Mouse (Mus musculus) brown adipose tissue, adult 24 weeks (tissue): ENCODE measurements around the gene Gm38392. TPM values are rescaled to one million over a fixed set of nuclear protein-coding genes. Genes with fewer than 3 reads are reported as not detected.
"Not testable (repeated sequence)": the region's sequence is repeated elsewhere in the genome, so short reads cannot be mapped to it uniquely, and the experiment has no call there.

ENCODE experiments used
- H3K27ac ChIP-seq: fragments of 200-500 bp; replicated peaks from 2 replicates; pipeline ENCODE4 v1.5.1; 2012; ENCODE audit warnings: low read depth, mild to moderate bottlenecking, low read length
- H3K4me1 ChIP-seq: fragments of 200-500 bp; 2 replicates; pipeline ENCODE4 v1.6.1; 2012; ENCODE audit warnings: low read length, mixed read lengths; ENCODE audit not compliant: control insufficient read depth, insufficient read depth, insufficient read length
- H3K4me3 ChIP-seq: fragments of 200-500 bp; 2 replicates; pipeline ENCODE4 v1.5.1; 2012; ENCODE audit warnings: low read depth, mild to moderate bottlenecking, low read length, moderate library complexity; ENCODE audit not compliant: insufficient read depth
- polyA plus RNA-seq: library from polyadenylated mRNA; stranded (reverse); fragments of >200 nt; gene quantifications from 2 replicates; pipeline ENCODE4 v1.2.4, GENCODE M21; 2012; ENCODE audit not compliant: missing spikeins, insufficient read depth, insufficient read length

Gene Gm38392
- polyA plus RNA-seq, result not detected in 2 replicates

DNA sequence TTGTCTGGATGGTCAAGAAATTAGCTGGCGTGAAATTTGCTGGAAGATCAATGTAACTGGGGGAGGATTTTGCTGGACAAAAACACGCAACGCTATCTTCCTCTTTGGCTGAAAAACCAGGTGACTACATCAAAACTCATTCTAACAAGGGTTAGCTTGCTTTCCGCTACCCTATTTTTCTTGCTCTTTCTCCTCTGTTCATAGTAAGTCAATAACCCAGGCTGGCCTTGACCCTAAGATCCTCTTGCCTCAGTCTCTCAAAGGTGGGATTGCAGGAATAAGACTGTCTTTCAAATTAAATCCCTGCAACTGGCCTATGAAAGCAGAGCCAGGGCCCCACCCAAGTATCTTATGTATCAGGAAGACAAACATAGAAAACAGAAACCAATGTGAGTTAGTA lies at the start of gene Gm38392:
Gm38392 (minus strand) TSS at position 101 of the 400 bp plus-strand sequence.
- Histone ChIP-seq H3K27ac (no peak within 1 kb of the TSS), H3K4me1 (no peaks in the 10 kb centered on the region), H3K4me3 (no peak within 1 kb of the TSS)

DNA sequence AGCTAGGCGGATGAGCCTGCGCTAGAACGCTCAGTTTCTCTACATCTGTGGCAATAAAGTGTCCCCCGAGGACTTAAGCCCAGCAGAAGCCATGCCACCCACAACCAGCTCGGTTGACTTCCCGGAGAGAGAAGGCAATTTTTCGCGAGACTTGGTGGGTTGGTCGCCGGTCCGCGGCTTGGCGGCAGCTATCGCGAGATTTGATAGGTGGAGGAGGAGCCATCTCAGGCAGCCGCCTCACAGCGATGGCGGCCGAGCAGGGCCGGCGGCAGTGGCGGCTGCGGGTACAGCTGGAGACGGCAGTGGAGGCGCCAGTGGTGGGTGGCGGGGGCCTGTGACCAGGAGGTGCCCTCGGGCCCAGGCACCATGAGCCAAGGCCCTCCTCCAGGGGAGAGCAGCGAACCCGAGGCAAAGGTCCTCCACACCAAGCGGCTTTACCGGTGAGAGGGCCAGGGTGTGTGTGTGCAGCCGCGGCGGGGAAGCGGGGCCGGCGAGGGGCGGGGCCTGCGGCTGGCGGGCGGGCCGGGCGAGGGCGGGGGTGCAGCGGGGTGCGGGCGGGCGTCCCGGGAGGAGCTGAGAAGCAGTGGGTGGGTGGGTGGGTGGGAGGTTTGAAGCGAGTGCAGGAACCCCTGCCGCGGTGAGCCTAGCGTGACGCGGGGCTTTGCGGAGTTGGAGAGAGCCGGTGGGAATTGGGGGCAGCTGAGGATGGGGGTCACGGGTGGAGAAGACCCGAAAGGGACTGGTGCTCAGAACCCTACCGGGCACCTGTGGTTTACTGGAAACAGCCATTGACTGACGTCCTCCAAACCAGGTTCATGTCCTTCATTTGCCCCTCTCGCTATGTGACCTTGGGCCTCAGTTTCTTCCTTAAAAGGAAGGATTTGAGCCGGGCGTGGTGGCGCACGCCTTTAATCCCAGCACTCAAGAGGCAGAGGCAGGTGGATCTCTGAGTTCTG lies 49.3 kb upstream of the Gm38392 start, which contains the start of the genes Tmem79 and Smg5:
Tmem79 (minus strand) TSS at position 91 of the 956 bp plus-strand sequence.
Smg5 (plus strand) TSS at position 203 of the 956 bp plus-strand sequence.
- H3K4me3 ChIP-seq, result peak within 1 kb of the TSS; percentile 93

DNA sequence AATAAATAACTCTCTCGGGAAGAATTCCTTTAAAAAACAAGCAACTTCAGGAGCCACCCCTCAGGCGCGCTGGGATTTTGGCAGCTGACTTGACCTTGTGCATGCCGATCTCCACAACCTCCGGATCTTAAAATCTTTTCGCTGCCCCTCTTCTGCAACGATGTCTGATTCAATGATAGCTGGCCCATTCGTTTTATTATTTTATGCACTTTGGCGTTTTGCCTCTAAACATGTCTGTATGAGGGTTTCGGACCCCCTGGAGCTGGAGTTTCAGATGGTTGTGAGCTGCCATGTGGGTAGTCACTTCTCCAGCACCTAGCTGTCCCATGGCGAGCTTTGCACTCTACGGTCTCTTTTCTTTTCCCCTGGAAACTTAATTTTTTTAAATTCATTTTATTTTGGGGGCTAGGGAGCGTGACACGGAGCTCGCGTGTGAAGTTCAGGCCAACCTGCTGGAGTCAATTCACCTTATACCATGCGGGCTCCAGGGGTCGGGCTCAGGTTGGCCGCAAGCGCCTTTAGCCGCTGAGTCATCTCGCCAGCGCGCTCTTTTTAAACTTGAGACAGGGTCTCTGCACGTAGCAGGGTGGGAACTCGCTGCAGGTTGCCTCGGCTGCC lies 48.5 kb upstream of the Gm38392 start:
- peak overlapping the region; percentile 87 for H3K27ac ChIP-seq
- H3K4me3 ChIP-seq, result peak overlapping the region; percentile 93

More for the DNA sequence above, 49.3 kb upstream of the Gm38392 start, which contains the start of the genes Tmem79 and Smg5:
- H3K4me1 ChIP-seq, result peaks cover 12% of the 10 kb centered on the region; the same call in 1 of the 2 replicates
- peak within 1 kb of the TSS; percentile 91 for H3K27ac ChIP-seq

DNA sequence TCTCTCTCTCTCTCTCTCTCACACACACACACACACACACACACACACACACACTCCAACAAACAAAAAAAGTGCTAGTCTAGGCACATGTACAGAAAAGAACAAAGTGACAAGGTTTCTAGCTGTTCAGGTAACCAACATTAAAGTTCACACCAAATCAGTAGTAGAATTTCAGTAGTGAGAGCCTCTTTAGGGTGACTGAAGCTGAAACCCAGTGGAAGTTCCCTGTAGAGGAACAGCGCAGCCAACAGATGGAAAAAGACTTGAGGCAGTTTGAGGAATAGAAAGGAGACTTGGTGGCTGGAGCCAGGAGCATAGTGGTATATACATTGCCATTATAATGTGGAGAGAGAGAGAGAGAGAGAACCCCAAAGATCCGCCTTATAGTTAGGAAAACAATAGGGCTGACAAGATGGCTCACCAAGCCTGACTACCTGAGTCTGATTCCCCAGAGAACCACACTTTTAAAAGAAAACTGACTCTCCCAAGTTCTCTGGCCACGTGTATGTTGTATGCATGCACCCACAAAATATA lies 48.0 kb upstream of the Gm38392 start:
- Histone ChIP-seq H3K4me1 (peaks cover 12% of the 10 kb centered on the region; the same call in 1 of the 2 replicates), H3K27ac (peak overlapping the region; percentile 74), H3K4me3 (peak overlapping the region; percentile 93)

More for the DNA sequence above, 48.5 kb upstream of the Gm38392 start:
- H3K4me1 ChIP-seq, result peaks cover 12% of the 10 kb centered on the region; the same call in 1 of the 2 replicates

DNA sequence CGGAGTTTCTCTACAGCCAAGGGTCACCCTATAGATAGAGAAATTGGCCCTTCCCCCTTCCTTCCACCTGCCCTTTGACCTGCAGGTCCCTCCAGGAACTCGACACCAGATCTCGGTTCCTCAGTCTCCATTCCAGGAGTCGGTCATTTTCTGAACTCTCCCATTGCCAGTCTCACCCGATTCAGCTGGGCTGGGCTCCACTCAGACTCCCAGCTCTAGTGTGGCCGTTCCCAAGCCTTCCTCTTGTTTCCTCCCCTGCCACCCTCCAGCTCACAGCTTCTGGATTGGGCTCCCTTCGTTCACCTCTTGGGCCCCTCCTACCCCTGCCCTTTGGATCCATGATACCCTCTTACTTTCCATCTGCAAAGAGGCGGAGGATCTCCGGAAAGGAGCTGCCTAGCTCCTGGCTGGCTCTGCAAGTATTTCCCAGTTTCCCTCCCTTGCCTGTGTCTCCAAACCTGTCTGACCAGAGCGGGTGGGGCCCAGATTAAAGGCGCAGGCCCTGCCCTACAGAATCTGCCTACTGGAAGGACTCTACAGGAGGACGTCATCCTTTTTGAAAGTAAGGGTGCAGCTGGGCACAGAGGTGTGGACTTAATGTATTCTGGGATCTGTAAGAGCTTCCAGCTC lies 47.1 kb upstream of the Gm38392 start:
- H3K27ac ChIP-seq, result peak overlapping the region; percentile 44
- H3K4me3 ChIP-seq, result peak overlapping the region; percentile 93
- peaks cover 12% of the 10 kb centered on the region; the same call in 1 of the 2 replicates for H3K4me1 ChIP-seq

DNA sequence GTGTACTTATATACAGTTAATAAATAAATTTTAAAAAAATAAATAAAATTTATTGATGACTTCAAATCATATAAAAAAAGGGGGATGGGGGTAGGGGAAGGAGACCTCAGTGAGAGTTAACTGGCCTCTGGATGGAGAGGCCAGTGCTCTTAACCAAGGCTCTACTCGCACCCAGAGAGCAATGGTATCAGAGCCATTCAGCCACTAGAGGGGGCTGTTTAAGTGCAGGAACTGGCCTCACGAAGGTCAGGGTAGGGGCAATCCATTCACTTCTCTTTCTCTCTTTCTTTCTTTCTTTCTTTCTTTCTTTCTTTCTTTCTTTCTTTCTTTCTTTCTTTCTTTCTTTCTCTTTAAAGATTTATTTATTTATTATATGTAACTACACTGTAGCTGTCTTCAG lies 44.3 kb upstream of the Gm38392 start:
- Histone ChIP-seq H3K4me1 (peaks cover 8% of the 10 kb centered on the region; the same call in 1 of the 2 replicates), H3K4me3 (no peak overlapping the region), H3K27ac (no peak overlapping the region)

DNA sequence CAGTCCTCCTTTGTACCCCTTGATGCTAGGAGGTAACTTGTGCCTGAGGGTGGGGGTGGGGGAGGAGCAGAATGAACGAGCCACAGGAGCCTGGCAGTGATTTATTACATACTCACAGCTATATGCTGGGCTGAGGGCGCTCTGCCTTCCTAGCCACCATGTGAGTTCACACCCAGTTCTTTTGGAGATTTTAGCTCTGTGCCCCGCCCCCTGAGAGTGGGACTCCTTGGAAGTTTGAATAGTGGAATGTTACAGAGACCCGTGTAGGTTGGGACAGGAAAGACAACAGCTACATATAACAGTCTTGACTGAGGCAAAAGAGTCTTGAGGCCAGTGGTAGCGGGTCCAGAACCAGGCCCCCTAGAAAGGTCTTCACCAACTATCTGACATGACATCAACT lies 41.9 kb upstream of the Gm38392 start:
- Histone ChIP-seq H3K4me3 (no peak overlapping the region), H3K4me1 (peaks cover 16% of the 10 kb centered on the region), H3K27ac (no peak overlapping the region)

DNA sequence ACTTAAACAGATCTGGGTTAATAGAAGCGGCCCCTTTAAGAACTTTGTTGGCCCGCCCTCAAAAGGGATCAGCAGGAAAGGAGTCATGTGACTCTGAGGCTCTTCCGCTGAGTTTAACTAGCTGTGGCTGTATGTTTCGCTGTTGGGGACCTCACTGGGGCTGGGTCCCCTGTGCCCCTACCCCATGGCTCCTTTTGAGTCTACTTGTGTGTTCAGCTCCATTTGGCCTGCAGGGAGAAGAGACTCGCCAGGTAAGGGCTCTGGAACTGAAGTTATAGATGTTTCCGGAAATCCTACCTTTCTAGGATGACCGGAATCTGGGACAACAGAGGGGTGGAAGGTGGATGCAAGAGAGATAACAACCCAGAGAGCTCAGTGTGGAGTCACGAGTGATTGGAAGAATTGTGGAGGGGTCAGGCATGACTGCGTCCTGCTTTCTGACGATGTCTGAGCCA lies 38.0 kb upstream of the Gm38392 start, which contains the start of gene Glmp:
Glmp (plus strand) TSS at position 73 of the 455 bp plus-strand sequence.
- H3K4me1 ChIP-seq, result peaks cover 8% of the 10 kb centered on the region; the same call in 1 of the 2 replicates

DNA sequence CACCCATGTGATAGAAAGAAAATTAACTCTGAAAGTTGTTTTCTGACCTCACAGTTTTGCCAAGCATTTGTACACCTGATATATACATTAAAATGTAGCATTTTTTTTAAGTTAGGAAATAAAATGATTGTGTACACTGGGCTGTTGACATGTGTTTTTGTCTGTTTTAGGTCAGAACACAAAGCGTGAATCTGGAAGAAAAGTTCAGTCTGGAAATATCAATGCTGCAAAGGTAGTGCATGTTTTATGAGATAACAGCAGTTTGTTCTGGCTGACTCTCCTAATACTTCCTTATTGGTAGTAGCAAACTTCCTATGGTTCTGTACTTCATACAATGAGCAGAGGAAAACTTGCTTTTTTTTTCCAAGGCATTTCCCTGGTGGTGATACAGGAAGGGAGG lies 12.2 kb upstream of the Gm38392 start:
- peaks cover 7% of the 10 kb centered on the region; the same call in 1 of the 2 replicates for H3K4me1 ChIP-seq
- H3K27ac ChIP-seq, result no peak overlapping the region
- no peak overlapping the region for H3K4me3 ChIP-seq

More for the DNA sequence above, 38.0 kb upstream of the Gm38392 start, which contains the start of gene Glmp:
- Histone ChIP-seq H3K27ac (peak within 1 kb of the TSS; percentile 36), H3K4me3 (peak within 1 kb of the TSS; percentile 74)

DNA sequence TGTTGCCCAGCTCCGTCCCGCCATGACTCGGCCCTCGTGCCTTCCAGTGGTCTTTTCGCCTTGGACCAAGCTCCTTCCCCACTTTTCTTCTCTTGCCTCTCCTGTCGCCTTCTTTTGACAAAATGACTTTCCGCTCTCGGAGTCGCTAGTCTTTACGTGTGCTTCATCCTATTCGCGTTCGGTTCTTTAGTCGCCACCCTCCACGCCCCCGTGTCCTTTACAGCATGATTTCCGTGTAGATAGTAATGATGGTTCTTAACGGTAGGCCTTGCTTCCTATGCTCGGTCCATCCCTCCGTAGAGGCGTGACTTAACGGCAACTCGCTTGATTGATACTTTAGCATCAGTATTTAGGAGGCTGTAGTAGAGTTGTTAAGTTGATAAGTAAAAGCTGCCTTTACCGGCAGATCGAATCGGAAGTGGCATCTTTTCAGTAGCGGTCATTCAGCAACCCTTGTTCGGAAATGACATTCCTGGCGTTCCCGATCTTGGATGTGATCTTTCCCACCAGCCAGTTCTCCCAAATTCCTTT lies 10.4 kb upstream of the Gm38392 start:
- H3K27ac ChIP-seq, result peak overlapping the region; percentile 90
- H3K4me1 ChIP-seq, result peaks cover 7% of the 10 kb centered on the region; the same call in 1 of the 2 replicates
- H3K4me3 ChIP-seq, result peak overlapping the region; percentile 74

DNA sequence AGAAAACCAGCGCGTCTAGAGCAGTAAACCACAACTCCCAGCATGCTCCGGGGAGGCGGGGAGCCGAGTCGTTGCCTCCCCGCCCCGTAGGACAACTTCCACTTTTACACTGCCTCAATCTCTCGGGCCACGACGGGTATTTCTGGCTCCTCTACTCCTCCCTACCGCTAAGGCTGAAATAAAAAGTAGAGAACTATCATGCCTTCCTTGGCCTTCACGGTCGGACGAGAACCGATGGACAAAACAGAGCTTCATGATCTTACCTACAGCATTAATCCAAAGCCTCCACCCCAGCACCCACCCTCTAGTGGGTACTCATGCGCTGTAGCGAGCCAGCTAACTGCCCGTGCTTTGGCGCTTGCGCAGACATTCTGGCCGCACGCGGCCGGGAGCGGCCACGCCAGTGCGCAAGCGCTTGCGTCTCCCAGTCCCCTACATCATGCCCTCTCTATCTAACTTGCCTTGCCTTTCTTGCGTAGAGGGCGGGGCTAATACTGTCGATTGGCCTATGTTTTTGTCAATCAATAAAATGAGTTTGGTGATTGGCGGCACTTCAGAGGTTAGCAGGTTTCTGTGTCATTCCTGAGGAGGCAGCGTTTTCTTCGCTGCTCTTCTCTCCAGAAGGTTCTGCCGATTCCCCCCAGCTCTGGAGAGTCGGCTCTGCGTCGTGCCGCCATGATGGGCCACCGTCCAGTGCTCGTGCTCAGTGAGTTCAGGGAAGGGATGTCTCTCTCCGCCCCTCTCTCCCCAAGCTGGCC lies 9.7 kb upstream of the Gm38392 start, which contains the start of the genes Tsacc and Cct3:
Tsacc (minus strand) TSS at position 439 of the 758 bp plus-strand sequence.
Cct3 (plus strand) TSS at position 556 of the 758 bp plus-strand sequence.
- peaks cover 7% of the 10 kb centered on the region; the same call in 1 of the 2 replicates for H3K4me1 ChIP-seq
- H3K27ac ChIP-seq, result peak within 1 kb of the TSS; percentile 96
- H3K4me3 ChIP-seq, result peak within 1 kb of the TSS; percentile 81

DNA sequence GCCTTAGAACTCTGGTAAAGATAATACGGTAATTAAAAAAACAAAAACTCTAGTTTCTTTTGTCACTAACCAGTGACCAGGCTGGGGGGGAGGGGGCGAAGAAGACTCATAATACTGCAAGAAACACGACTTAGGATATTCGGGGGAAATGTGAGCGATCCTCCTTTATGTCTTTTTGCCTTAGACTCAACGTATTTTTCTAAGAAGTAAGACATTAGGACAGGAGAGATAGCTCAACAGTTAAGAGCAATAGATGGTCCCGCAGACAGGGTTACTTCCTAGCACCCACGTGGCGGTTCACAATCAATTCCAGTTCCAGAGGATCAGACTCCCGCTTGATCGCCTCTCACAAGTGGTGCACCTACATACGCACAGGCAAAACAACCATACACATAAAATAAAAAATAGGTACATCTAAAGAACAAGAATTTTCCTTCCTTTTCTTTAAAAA lies 9.1 kb upstream of the Gm38392 start:
- Histone ChIP-seq H3K27ac (no peak overlapping the region), H3K4me3 (peak overlapping the region; percentile 81), H3K4me1 (peaks cover 7% of the 10 kb centered on the region; the same call in 1 of the 2 replicates)

DNA sequence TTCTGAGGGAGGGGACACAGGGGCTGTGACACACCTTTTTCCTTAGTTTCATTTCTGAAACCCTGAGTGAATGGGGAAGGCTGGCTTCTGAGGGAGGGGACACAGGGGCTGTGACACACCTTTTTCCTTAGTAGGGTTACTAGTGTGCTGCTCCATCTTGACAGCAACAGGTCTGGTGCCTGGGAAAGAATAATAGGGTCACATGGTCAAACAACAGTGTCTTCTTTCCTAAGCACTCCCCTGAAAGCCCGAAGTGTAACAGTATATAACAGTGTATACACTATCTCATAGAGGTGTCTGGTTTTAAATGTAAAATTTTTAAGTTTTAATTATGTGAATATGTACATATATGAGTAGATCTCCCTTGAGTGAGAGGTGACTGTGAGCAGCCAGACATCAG lies 8.3 kb upstream of the Gm38392 start:
- H3K4me1 ChIP-seq, H3K4me3 ChIP-seq, H3K27ac ChIP-seq: not testable (repeated sequence)
